Mouse (Mus musculus) ES-E14 (cell line): ENCODE results near the gene Adh7. TPM values are rescaled to one million over a fixed set of nuclear protein-coding genes. Genes with fewer than 3 reads are reported as not detected.

Source experiments
- DNase-seq: peaks from one replicate; pipeline ENCODE4 v3.0.0-alpha.2; 2013; ENCODE audit warnings: low read depth, low spot score
- H3K27ac ChIP-seq: 2 replicates; pipeline ENCODE4 v1.5.1; 2012; ENCODE audit warnings: low read depth, mild to moderate bottlenecking, low read length, moderate library complexity, mixed read lengths; ENCODE audit not compliant: poor library complexity, insufficient read depth, severe bottlenecking
- H3K36me3 ChIP-seq: 2 replicates; pipeline ENCODE4 v1.6.1; 2012; ENCODE audit warnings: mild to moderate bottlenecking, low read length, moderate library complexity, mixed read lengths; ENCODE audit not compliant: control insufficient read depth, poor library complexity, insufficient read depth, severe bottlenecking
- H3K4me1 ChIP-seq, 2 experiments: fragments of 150-350 bp in 1 of 2; sonication (generic) in 1 of 2; 2 replicates each; pipeline ENCODE4 v1.6.1; 2012; ENCODE audit warnings: low read length in 2 of 2, mild to moderate bottlenecking in 1 of 2, mixed read lengths in 1 of 2; ENCODE audit not compliant: control insufficient read depth in 2 of 2, insufficient read depth in 2 of 2, poor library complexity in 1 of 2
- H3K4me3 ChIP-seq, 2 experiments: fragments of 150-350 bp in 1 of 2; sonication (generic) in 1 of 2; 2 replicates each; pipeline ENCODE4 v1.5.1; 2012; ENCODE audit warnings: low read length in 2 of 2, low read depth in 1 of 2, mild to moderate bottlenecking in 1 of 2, mixed read lengths in 1 of 2; ENCODE audit not compliant: insufficient read depth in 1 of 2, poor library complexity in 1 of 2, severe bottlenecking in 1 of 2
- H3K9ac ChIP-seq: 2 replicates; pipeline ENCODE4 v1.6.1; 2012; ENCODE audit warnings: low read depth, mild to moderate bottlenecking, low read length, mixed read lengths; ENCODE audit not compliant: poor library complexity, insufficient read depth, severe bottlenecking
- H3K9me3 ChIP-seq: fragments of 150-350 bp; sonication (generic); 2 replicates; pipeline ENCODE4 v1.6.1; 2012; ENCODE audit warnings: low read depth, mild to moderate bottlenecking, low read length; ENCODE audit not compliant: control insufficient read depth, insufficient read depth
- CHD2 ChIP-seq: IDR thresholded peaks from 2 replicates; pipeline ENCODE4 v1.6.1; 2014; ENCODE audit warnings: mild to moderate bottlenecking, low read depth, low read length, inconsistent platforms
- HCFC1 ChIP-seq: IDR thresholded peaks from 2 replicates; pipeline ENCODE4 v1.6.1; 2012; ENCODE audit warnings: low read length, inconsistent platforms, borderline replicate concordance; ENCODE audit not compliant: insufficient read depth
- MAFK ChIP-seq: IDR thresholded peaks from 2 replicates; pipeline ENCODE4 v1.6.1; 2014; ENCODE audit warnings: mild to moderate bottlenecking, low read depth, low read length, inconsistent platforms; ENCODE audit not compliant: insufficient read depth
- ZC3H11A ChIP-seq: IDR thresholded peaks from 2 replicates; pipeline ENCODE4 v1.6.1; 2012; ENCODE audit warnings: low read depth, mild to moderate bottlenecking, inconsistent platforms, low read length, borderline replicate concordance
- ZNF384 ChIP-seq: IDR thresholded peaks from 2 replicates; pipeline ENCODE4 v1.6.1; 2012; ENCODE audit warnings: low read depth, low read length, inconsistent platforms
- in situ Hi-C, 2 experiments: fragments of 600-800 bp; cut with MboI; formaldehyde crosslinking; loops; one replicate each; pipeline ENCODE4 v1.15.1; 2025; ENCODE audit warnings: low sequenced_read_pairs in 2 of 2, inconsistent platforms in 1 of 2; ENCODE audit not compliant: unreplicated experiment in 2 of 2
- total RNA-seq: library from RNA; depleted of rRNA; stranded (reverse); fragments of 300-350 nt; gene quantifications from 2 replicates; pipeline ENCODE4 v1.2.3, GENCODE M21; 2012

Adh7 gene
- total RNA-seq, 1 experiment, result 0.36 TPM

DNA sequence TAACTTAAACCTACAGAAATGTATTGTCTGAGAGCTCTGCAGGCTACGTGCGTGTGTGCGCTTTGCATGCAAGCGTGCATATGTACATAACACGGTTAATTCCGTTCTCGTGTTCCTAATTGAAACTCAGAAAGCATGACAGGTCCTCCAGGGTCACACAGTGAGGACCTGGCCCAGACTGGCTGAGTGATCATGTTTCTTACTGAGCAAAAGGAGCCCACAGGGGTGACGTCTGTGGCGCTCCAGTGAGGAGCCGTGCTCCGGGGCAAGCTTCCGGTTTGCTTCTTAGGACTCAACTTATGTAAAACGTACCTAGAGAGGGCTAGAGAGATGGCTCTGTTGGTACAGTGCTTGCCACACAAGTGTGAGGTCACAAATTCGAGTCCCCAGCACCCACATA is 20.5 kb upstream of the Adh7 start:
- Histone ChIP-seq H3K27ac (no peak overlapping the region), H3K36me3 (no peaks in the 10 kb centered on the region), H3K9me3 (no peaks in the 10 kb centered on the region), H3K4me1 (peaks cover 0 to 3% of the 10 kb centered on the region in 2 experiments; a peak in 1 of 4 replicates), H3K4me3 (no peak overlapping the region), H3K9ac (no peak overlapping the region)
- in situ Hi-C loops, result loop anchor here in 1 of 2 experiments (10.0 kb wide), 1 partner anchor 238 kb away; no protein-coding TSS in a partner anchor
- TF ChIP-seq CHD2 (no peak), MAFK (no peak), HCFC1 (no peak), ZC3H11A (no peak), ZNF384 (no peak)
- no peak for DNase-seq

DNA sequence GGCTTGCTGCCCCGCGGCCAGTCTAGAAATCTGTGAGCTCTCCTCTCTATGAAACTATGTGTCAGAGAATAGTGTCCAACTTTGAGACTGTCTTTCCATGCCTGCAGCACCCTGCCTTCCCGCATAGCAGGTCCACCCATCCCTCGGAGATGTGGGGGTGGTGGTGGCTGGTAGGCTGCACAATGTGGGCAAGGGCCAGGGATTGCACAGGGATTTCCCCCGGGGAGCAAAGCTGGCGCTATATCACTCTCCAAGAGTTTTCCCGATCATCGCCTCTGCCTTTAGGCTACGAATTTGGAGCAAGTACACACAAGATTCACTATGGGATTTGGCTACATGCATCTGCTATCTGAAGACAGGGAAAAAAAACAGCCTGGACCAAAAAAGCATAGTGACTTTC is 20.0 kb upstream of the Adh7 start:
- TF ChIP-seq HCFC1 (no peak), ZNF384 (no peak), ZC3H11A (no peak), CHD2 (no peak), MAFK (no peak)
- peaks cover 0 to 3% of the 10 kb centered on the region in 2 experiments; a peak in 1 of 4 replicates for H3K4me1 ChIP-seq
- no peak overlapping the region for H3K4me3 ChIP-seq
- in situ Hi-C loops, result loop anchor here in 1 of 2 experiments (10.0 kb wide), 1 partner anchor 237 kb away; no protein-coding TSS in a partner anchor
- H3K27ac ChIP-seq, result no peak overlapping the region
- H3K9ac ChIP-seq, result no peak overlapping the region
- no peaks in the 10 kb centered on the region for H3K36me3 ChIP-seq
- no peaks in the 10 kb centered on the region for H3K9me3 ChIP-seq
- DNase-seq, result no peak

DNA sequence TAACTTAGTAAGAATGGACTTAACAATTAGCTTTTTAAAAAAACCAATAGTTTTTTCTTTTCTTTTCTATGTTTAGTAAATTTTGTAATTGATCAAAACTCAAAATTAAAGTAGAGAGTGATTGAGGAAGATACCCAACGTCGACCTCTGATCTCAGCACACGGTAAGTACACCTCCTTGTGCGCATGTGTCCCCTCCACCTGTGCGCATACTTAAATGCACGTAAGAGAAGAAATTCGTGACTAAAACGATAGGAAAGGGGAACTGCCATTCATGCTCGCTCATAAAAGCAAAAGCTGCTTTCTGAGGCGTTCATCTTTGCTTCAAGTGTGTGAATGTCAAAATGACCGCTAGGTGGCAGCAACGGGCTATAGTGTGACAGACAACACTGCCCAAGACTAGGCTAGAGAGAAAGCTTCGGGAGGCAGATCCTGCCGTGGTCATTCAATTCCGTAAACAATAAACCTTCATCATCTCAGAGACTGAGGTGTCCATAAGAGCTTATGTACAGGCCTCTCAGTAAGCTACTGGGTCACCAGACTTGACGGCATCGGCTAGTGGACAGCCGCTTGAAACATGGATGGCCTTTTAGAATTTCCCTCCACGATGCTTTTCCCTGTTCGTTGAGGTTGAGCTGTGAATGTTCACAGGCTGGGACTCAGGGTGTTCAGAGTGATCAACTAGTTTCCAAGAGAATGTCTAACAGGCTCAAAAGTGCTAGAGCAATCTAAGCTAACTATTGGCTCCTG is 19.4 kb upstream of the Adh7 start:
- Histone ChIP-seq H3K4me3 (no peak overlapping the region), H3K4me1 (peaks cover 0 to 3% of the 10 kb centered on the region in 2 experiments; a peak in 1 of 4 replicates), H3K9ac (no peak overlapping the region), H3K27ac (no peak overlapping the region), H3K9me3 (no peaks in the 10 kb centered on the region), H3K36me3 (no peaks in the 10 kb centered on the region)
- TF ChIP-seq ZC3H11A, result peak; percentile 80
- no peak for TF ChIP-seq HCFC1
- DNase-seq, result peak; percentile 90
- in situ Hi-C loops, result loop anchor here in 1 of 2 experiments (10.0 kb wide), 1 partner anchor 237 kb away; no protein-coding TSS in a partner anchor

DNA sequence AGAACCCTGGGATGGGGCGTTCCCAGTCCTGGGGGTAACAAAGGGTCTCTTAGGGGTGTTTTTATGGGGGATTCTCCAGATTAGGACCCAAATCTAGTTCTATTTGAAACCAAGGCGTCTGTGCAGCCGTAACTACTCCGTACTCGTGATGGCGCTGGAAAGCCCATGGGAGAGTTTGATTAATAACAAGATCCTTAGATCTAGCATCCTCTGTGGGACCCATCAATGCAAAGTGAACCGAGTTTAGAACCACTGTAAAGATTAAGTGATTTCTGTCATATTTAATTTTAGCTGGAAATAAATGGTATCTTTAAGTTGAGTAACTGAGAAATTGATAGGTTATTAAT is 18.9 kb upstream of the Adh7 start:
- H3K36me3 ChIP-seq, result no peaks in the 10 kb centered on the region
- H3K9ac ChIP-seq, result no peak overlapping the region
- H3K4me1 ChIP-seq, result peaks cover 0 to 3% of the 10 kb centered on the region in 2 experiments; a peak in 1 of 4 replicates
- in situ Hi-C loops, result loop anchor here in 1 of 2 experiments (10.0 kb wide), 1 partner anchor 236 kb away; no protein-coding TSS in a partner anchor
- TF ChIP-seq ZC3H11A, result no peak
- TF ChIP-seq HCFC1, result no peak
- TF ChIP-seq ZNF384, result no peak
- no peak for TF ChIP-seq CHD2
- TF ChIP-seq MAFK, result no peak
- no peak overlapping the region for H3K4me3 ChIP-seq
- H3K27ac ChIP-seq, result no peak overlapping the region
- no peak for DNase-seq
- H3K9me3 ChIP-seq, result no peaks in the 10 kb centered on the region

DNA sequence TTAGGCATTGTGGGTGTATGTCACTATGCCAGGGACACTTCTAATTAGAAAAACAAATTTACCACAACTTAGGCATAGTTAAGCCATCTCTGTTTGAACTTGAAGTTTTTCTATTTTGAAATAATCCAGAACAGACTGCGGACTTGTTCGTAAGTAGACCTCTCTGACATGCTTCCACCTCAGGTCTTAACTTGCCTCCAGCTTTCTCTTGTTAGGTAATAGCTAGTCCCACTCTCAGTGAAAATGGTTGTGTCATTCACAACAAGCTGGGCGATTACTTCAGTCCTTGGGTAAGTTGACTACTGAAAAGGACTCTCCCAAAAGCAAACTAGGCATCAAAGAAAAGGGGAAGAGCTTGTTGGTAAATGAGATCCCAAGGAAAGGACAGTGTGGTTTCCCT is 8.7 kb upstream of the Adh7 start:
- H3K4me3 ChIP-seq, result no peak overlapping the region

More for the DNA sequence above, 8.7 kb upstream of the Adh7 start:
- no peak overlapping the region for H3K27ac ChIP-seq
- no peaks in the 10 kb centered on the region for H3K4me1 ChIP-seq
- H3K36me3 ChIP-seq, result no peaks in the 10 kb centered on the region
- no peak for DNase-seq
- no peaks in the 10 kb centered on the region for H3K9me3 ChIP-seq
- in situ Hi-C loops, result no loop called here
- no peak for TF ChIP-seq MAFK
- no peak for TF ChIP-seq ZNF384
- TF ChIP-seq ZC3H11A, result no peak
- TF ChIP-seq HCFC1, result no peak
- TF ChIP-seq CHD2, result no peak
- H3K9ac ChIP-seq, result no peak overlapping the region
